Mouse (Mus musculus): ENCODE results near the gene Elovl3. TPM values are rescaled to one million over a fixed set of nuclear protein-coding genes. Genes with fewer than 3 reads are reported as not detected.

Gene Elovl3
- total RNA-seq, 4 experiments from 2014 or later = not detected

Other genes starting within 250 kb of the Elovl3 start
- 10 to 100 TPM; 11.2 to 12.5 (median 12.1) TPM for gene Armh3, start 133.4 kb upstream of the Elovl3 start, total RNA-seq (2022)
- 1 to 10 TPM; 3.4 to 5.1 (median 4.1) TPM for gene Hps6, start 128.4 kb upstream of the Elovl3 start, total RNA-seq (2022)
- 10 to 100 TPM; 13.0 to 22.8 (median 14.7) TPM for gene Pprc1, start 87.0 kb upstream of the Elovl3 start, total RNA-seq (2022)
- gene Ldb1, start 86.7 kb upstream of the Elovl3 start, total RNA-seq (2022) = 10 to 100 TPM; 13.3 to 19.7 (median 17.0) TPM
- 10 to 100 TPM; 17.4 to 21.4 (median 20.1) TPM for gene Nolc1, start 56.0 kb upstream of the Elovl3 start, total RNA-seq (2022)
- gene Pitx3, start 16.4 kb downstream of the Elovl3 start, total RNA-seq (2022) = 1 to 10 TPM; 1.8 to 8.3 (median 5.1) TPM
- 10 to 100 TPM; 39.3 to 52.2 (median 46.2) TPM for gene Gbf1, start 20.6 kb downstream of the Elovl3 start, total RNA-seq (2022)
- 10 to 100 TPM in 1 of 4 experiments, 1 to 10 TPM in 3; 8.7 to 10.5 (median 9.3) TPM for gene Nfkb2, start 172.4 kb downstream of the Elovl3 start, total RNA-seq (2022)
- under 1 TPM in 2 of 4 experiments, not detected in 2; 0.15 to 0.19 TPM for gene Psd, start 195.3 kb downstream of the Elovl3 start, total RNA-seq (2022)
- 1 to 10 TPM; 2.0 to 3.9 (median 3.0) TPM for gene Fbxl15, start 196.3 kb downstream of the Elovl3 start, total RNA-seq (2022)
- 10 to 100 TPM; 57.5 to 66.3 (median 64.3) TPM for gene Cuedc2, start 206.8 kb downstream of the Elovl3 start, total RNA-seq (2022)
- gene Mfsd13a, start 209.2 kb downstream of the Elovl3 start, total RNA-seq (2022) = 1 to 10 TPM; 1.1 to 2.2 (median 1.9) TPM
- under 1 TPM in 3 of 4 experiments, not detected in 1; 0.27 to 0.35 (median 0.29) TPM for gene 2310034G01Rik, start 218.4 kb downstream of the Elovl3 start, total RNA-seq (2022)

Measured in gastrocnemius, adult 8-10 months (tissue).